Mouse (Mus musculus) cerebellum, adult 8-10 months (tissue): ENCODE measurements around the gene Rars.
"Not testable (repeated sequence)": the region's sequence is repeated elsewhere in the genome, so short reads cannot be mapped to it uniquely, and the experiment has no call there.

Experiments
- DNase-seq: peaks from one replicate; pipeline ENCODE4 v3.0.0; 2022

The Rars gene

DNA sequence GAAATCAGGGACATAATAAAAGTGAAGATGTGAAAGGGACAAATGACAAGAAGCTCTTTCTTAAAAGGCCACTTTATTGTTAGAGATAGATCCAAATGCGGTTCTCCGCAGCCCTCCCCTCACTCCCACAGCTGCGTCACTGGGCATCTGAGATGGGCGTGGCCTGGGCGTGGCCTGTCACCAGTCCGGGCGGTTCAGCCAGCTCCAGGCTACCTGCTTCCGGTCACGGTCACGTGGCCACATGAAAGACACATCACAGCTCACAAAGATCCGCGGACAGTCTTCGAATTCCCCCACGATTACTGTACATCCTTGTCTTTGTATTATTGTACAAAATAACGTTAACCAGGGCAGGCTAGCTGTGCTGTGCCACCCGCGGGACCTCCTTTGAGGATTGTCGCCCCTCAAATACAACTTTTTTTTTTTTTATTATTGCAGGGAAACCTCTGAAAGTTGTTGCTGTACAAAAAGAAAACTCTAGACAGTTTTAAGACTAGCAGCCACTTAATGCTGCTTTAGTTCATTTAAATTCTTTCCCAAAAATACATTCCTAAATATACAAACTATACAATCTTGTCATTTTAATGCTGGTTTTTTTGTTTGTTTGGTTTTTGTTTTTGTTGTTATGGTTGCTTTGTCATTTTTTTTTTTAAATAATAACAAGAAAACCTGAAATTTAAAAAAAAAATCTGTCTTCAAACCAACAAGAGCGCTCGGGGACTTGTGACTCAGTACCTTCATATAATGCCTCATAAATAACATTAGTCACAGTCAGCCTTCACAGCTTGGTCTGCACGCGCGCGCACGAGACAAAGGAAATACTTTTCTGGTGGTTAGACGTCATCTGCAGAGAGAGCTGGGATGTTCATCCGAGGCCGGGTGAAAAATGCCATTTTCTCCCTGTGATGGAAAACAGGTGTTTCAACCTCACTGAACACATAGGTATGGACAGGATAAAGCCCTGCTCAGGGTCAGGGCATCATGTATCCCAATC is 4.3 kb upstream of the Rars start:
- DNase-seq: peak; percentile 73

DNA sequence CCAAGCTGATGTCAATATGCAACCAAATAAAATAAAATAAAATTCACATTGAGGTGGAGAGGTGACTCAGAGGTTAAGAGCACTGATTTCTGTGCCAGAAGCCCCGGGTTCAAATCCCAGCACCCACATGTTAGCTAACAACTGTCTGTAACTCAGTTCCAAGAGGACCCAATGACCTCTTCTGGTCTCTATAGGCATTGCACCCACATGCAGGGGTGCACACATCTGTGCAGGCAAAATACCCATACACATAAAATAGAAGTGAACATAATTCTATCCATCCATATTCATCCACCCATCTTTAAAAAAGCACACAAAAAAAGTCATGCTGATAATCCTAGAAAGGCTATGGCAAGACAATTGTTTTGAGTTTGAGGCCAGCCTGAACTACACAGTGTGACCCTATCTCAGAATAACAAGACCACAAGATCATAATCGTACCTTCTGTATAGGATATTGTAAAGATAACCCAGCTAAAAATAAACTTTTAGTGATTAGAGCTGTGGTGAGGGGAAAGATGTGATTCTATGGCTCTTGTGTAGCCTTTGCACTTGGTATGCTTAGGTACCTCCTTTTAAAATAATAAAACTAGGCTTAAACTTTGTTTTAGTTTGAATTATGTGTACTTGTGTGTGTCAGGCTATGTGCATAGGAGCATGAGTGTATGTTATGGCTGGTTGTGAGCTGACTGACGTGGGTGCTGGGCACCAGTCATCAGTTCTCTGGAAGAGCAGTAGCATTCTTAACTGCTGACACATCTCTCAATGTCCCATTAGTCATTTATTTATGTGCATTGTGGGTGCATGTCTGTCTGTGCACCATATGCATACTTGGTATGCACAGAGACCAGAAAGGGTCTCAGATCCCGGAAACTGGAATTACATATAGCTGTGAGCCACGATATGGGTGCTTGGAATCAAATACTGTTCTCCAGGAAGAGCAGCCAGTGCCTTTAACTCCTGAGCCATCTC is 3.1 kb upstream of the Rars start:
- DNase-seq: no peak

DNA sequence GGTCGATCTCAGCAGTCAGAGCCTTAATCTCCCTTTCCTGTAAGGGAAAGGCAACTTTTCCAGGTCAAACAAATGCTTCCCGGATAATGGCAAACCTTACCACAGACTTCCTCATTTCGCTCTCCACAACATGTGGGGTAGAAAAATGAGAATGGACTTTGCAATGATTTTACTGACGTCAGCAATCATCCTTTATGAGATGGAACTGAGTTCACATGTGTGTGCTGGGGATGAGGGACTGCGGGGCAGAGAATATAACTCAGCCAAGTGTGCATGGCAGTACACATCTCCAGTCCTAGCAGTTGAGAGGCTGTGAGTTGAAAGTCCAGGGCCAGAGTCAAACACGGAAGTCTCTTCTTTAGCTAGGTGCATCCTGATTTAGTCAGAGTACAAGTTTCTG is 1.0 kb downstream of the Rars start:
- no peak for DNase-seq

DNA sequence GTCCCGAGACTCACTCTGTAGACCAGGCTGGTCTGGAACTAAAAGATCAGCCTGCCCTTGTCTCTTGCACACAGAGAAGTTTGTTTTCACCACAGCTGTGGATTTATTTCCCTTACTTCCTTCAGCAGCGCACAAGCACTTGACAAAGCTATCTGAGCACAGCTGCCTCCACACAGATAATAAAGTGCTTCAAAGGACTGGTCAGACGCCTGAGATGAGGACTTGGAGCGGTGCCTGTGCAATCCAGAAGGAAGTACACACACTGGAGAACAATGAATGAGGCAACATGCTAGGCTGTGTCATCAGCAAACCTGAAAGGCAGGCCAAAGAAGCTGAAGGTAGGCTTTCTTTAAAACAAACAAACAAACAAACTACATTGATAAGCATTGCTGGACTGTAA is 2.2 kb downstream of the Rars start:
- no peak for DNase-seq

DNA sequence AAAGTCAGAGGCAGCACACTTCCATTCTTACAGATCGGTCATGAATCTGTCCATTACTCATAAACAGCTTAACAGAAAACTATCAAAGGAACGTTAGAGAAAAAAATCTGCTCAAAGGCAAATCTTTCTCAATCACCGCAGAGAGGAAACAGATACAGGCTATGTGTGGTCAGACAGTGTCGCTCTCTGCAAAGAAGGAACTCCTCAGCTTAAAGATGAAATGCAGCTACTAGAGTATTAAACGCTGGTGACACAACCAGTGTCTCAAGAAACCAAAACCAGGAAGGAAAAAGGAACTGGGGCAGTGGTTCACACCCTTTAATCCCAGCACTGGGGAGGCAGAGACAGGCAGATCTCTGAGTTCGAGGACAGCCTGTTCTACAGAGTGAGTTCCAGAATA is 6.6 kb downstream of the Rars start:
- DNase-seq: no peak

DNA sequence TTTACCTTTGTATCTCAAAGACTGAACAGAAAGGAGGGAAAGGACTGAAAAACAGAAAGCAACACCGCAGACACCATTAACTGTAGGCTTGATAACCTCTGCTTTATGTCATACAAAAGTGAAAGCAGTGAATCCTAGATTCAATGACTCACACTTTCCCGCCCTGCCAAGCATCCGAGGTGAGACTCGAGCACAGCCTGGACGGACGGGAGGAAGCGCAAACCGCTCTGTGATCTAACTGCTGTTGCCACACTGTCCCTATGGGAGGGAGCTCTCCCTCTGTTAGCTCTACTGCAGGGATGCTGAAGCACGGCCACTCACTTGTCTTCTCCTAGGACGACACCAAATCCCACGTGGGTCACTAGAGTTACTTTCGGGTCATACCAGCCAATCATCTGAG is 18.0 kb downstream of the Rars start:
- DNase-seq: no peak

DNA sequence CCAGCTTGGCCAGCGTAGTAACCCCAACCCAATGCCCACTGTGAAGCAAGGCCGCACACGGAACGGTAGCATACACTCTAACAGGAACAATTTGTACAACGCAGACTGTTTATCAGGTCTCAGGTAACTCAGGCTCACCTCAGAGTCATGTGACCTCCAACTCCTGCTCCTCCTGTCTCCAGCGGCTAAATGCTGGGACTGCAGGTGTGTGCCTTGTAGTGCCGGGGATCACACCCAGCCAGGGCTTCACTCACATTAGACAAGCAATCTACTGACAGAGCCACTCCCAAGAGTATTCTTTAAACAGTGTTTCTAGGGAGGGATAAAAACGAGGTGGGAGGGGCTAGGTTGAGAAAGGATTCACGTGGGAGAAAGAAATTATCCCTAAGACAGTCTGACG is 22.8 kb downstream of the Rars start:
- DNase-seq: no peak

DNA sequence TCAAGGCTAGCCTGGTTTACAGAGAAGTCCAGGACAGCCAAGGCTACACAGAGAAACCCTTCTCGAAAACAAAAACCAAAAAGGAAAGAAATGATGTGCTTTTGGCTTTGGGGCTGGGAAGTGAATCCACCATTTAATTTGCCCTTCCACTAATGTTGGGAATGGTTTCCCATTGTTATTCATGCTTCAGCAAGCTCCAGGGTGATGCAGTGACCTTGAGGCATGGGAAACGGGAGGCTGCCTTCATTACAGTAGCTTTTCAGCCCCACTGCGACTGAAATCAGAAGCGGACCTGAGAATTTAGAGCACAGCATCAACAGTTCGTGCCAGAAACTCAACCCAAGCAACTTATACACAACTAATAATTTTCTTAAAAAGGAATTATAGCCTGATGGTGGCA is 33.0 kb downstream of the Rars start:
- no peak for DNase-seq

DNA sequence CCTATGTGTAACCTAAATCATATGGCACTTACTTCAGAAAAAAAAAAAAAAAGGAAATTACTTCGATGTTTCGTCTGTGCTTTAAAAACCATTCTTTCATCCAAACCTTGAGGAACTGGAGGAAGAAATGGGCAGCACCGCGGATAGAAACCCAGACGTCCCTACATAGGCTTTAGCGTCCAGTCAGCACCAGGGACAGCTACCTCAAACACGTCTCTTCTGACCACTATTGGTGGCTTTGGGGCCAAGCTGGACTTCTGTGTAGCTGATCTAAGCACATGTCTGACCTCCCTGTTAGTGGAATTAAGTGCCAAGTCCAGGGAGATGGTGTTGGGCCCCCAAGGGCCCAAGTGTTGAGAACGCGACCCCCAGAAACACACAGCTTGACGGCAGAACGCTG is 35.4 kb downstream of the Rars start, which contains the start of gene Fbll1:
Fbll1 (minus strand) TSS at position 11 of the 400 bp plus-strand sequence.
- DNase-seq: peak; percentile 24

DNA sequence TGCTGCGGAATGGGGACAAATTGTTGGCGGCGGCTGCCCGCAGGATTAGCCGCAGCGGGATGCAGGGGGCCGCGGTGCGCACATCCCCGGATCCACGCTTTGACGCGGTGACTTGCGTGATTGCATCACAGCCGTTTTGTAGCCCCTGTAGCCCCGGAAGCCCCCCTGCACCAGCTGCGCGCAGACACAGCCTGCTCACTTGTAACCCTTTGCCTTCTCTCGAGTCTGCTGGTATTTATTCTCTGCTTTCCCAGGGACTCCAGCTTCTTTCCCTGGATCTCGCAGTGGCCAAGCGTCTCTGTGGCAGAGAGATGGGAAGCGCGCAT is 35.8 kb downstream of the Rars start:
- peak; percentile 67 for DNase-seq

DNA sequence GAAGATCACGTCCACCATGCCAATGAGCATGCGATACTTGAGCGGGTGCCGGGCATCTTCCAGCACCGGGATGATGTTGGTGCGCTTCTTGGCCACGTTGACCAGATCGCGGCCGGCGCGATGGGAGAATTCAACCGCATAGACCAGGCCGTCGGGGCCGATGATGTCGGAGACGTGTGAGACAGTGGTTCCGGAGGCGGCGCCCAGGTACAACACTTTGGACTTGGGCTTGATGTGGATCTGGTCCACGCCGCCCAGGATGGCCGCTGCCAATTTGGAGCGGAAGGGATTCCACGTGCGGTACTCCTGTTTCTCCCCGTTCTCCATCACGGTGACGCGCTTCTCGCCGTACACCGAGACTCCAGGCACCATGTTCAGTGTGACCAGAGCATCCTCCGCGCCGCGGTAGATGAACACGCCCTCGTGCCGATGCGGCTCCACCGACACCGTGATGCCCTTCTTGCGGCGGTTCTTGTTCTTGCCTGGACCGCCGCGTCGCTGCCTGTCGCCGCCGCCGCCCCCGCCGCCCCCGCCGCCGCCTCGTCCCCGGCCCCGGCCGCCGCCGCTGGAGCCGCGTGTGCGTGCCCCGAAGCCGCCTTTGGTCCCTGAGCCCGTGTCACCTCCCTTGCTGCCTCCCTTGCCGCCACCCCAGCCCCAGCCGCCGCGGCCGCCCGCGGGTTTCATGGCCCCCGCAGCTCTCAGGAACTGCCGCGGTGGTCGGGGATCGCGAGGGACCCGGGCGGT is 36.4 kb downstream of the Rars start:
- peak; percentile 36 for DNase-seq

DNA sequence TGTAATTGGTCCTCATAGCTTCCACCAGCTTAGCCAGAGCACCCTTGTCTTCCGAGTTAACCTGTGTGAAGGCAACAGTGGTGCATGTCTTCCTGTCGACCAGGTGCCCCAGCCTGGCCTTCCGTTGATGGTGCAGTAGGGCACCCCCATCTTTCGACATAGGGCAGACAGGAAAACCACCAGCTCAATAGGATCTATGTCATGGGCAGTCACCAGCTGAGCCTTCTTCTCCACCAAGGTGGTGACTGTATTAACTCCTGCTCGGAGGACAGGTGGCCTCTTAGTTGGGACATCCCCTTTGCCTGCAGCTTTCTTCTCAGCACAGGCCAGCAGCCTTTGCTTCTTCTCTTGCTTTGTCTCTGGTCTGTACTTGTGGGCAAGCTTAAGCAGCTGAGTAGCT is 41.5 kb downstream of the Rars start:
- not testable (repeated sequence) for DNase-seq

DNA sequence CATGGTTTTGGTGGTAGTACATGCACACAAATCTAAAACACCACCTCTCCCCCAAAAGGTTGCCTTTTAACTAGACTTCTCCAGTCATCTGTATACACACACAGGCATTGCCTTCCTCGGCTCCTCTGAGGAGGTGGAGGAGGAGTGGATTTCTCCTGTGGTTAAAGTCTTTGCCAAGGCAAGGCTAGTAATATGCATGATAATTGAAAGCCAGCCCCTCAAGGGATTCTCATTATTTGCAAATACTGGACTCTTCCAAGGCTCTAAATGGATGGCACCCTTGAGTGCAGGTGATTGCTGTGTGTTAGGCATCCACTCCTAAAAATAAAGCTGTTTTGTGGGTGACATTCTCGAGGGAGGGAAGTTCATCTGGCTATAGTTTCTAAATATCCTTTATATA is 45.9 kb downstream of the Rars start:
- DNase-seq: no peak

DNA sequence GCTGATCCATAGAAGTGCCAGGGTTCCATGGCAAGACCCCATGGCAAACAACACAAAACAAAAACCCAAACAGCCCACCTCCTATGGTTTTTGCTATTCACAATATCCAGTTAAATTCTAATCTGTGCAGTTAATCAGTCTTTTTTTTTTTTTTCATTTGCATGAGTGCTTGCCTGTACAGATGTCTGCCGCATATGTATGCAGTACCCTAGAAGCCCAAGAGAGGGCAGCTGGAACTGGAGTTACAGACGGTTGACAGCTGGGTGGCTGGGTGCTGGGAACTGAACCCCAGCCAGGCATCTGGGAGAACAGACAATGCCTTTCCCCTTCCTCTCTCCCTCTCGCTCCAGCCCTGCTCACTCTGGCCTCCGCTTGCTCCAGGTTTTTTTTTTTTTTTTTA is 49.8 kb downstream of the Rars start:
- DNase-seq: no peak

DNA sequence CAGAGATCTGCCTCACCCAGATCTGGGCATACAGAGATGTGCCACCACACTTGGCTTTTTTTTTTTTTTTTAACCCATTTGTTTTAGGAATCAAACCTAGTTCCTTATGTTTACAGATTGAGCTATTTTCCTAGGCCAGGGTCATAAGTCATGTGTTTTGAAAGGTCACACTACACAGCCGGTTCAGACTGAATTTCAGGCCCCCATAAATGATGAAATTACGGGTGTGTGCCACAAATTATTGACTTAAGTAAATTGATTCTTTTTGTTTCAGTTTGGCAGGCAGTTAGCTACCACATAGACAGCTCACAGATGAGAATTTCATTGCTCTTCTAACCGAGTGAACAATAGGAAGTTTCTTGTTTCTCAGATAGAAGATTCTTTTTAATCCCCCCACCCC is 50.3 kb downstream of the Rars start:
- no peak for DNase-seq

DNA sequence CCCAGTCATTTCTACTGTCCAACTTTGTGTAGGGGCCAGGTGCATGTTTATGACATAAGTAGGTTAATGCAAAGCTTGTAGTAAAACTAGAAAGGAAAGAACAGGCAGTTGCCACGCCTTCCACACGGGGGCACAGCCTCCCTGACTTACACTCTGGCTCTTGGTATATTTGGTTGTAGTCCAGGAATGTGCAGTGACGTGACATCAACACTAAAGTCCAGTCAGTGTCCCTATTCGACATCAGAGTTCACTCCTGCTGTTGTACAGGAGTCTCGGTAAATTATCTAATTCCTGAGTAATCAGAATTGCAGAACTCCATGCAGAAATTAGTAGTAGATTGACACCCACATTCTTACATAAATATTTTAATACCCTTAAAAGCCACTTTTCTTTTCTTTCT is 51.3 kb downstream of the Rars start:
- no peak for DNase-seq

DNA sequence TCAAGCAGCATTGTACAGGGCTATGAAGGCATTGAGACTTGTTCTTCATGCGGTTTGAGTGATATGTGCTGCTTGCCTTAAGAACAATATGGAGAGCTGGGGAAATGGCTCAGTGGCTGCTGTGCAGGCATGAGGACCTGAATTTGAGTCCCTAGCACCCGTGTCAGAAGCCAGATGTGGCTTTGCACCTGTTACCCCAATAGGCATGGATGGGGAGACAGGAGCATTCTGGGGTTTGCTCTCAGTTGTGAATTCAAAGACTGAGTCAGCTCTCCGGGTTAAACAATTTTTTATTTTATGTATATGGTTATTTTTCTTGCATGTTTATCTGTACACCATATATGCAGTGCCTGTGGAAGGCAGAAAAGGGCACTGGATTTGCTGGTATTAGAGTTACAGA is 51.9 kb downstream of the Rars start:
- DNase-seq: no peak

DNA sequence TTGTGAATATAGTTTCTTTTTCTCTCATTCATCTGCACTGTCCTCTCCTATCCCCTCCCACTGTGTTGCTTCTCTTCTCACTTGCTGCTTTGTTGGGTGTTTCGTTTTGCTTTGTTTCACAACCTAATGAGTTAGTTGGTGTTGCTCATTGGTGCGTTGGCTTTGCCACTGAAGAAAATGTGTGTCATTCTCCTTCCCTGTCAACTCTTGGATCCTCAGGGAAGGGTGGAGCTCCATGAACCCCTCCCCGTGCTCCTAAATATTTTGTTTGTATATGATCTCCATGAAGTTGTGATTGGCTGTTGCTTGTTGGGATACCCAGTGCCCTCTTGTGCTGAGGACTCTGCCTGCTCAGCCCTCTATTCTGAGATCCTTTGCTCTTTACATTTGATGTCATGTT is 54.0 kb downstream of the Rars start:
- DNase-seq: no peak

DNA sequence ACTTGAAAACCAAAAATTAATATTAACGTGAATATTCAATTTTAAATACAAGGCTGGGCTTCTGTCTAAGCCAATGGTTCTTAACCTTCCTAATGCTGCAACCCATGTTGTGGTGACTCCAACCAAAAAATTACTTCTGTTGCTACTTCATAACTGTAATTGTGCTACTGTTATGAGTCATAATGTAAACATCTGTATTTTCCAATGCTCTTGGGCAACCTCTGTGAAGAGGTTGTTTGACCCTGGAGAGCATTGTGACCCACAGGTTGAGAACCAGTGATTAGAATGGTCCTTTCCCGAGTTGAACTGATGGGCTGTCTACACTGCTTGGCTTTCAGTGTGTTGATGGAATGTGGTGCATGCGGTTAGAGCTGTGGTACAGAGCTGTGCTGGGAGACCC is 57.9 kb downstream of the Rars start:
- no peak for DNase-seq

DNA sequence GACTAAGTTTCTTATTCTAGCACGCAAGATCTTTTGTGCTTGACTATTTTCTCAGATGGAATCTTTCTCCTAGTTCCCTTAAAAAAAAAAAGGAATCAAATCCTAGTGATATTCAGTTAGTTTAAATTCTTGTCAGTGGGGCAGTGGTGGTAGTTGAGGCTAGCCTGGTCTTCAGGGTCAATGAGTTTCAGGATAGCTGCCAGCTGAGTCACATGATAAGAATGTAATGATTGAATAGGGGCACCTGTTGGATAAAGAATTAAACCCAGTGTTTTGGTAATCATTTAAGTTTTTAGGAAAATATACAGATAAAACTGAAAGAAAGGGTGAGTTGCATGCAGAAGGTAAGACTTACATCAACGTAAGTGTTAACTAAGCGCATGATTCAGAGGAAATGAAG is 58.7 kb downstream of the Rars start:
- DNase-seq: no peak

DNA sequence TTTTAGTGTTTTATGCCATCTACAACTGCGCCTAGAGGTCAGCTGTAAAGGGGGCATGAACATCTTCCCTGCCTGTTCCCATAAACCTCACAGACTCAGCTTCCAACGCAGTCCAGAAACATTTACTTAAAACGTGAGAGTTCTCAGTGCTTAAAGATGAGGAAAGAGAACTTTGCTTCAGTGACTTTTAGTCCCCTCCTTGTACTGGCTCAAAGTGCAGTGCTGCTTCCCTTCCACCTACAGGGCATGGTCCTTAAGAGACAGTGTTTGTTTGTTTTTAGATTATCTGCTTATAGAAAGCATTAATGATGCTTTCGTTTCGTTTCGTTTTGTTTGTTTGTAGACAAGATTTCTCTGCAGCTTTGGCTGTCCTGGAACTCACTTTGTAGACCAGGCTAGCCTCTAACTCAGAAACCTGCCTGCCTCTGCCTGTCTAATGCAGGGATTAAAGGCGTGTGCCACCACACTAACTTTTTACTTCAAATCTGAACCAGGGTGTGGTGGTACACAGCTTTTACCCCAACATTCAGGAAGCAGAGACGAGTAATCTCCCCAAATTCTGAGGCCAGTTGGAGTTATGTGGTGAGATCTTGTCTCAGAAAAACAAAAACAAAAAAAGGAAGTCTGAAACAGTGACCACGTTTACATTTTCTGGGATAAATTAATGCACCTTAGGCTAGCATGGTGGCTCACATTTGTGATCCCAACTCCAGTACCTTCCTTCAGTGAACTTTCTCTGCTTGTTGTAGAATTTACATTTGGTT is 63.4 kb downstream of the Rars start:
- DNase-seq: no peak

DNA sequence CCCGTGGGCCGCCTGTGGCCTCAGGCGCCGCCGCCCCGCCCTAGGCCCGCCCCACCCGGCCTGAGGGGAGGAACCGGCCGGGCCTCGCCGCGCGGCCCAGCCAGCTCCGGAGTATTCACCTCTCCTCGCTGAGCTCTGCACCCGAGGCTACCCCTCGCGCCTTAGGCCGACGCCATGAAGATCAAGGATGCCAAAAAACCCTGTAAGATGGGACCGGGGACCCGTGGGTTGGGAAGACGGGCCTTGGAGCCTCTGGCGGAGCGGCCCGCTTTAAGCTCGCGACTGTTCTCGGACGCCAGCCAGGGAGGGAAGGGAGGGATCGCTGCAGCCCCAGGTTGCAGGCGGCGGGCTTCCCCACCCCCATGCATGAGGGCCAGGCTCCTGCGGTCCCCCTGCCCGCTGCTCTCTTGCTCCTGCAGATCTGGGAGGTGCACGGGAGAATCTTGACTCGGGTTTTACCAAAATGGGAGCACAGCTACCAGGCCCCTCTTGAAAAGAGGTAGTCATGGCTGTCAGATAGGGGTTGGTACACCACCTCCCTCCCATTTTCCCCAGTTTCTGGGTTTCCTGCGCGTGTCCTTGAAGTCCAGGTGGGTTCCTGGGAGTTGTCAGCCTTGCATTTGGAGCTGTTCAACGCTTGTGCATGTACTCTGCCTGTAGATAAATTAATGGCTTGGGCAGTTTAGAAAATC is 64.4 kb downstream of the Rars start:
- peak; percentile 70 for DNase-seq
